Mouse (Mus musculus): ENCODE data around the gene Gnl3l. TPM values are rescaled to one million over a fixed set of nuclear protein-coding genes. Genes with fewer than 3 reads are reported as not detected.

Gnl3l gene
- polyA plus RNA-seq, 1 experiment from 2014 or later, result 49.8 TPM

Other genes with a start within 250 kb of the Gnl3l start
- gene Maged2, start 203.0 kb downstream of the Gnl3l start, polyA plus RNA-seq (2014; fragmentation: Nextera tagmentation; extraction: Ambion mirVana), result 381 and 400 TPM in 2 replicates
- 10.8 and 11.5 TPM in 2 replicates for gene Fgd1, start 28.8 kb upstream of the Gnl3l start, polyA plus RNA-seq (2014; fragmentation: Nextera tagmentation; extraction: Ambion mirVana)
- 44.8 and 47.9 TPM in 2 replicates for gene Tsr2, start 79.2 kb upstream of the Gnl3l start, polyA plus RNA-seq (2014; fragmentation: Nextera tagmentation; extraction: Ambion mirVana)
- gene Wnk3, start 180.8 kb upstream of the Gnl3l start, polyA plus RNA-seq (2014; fragmentation: Nextera tagmentation; extraction: Ambion mirVana), result 13.7 and 15.1 TPM in 2 replicates